Mouse (Mus musculus) yolk sac, embryonic 10.5 days (tissue): ENCODE measurements at regions not wholly inside any gene's neighbourhood (a gene's known extent, or its start where the extent isn't known, plus 50 kb on each side); places are given as distances from the start of the nearest gene placed in this dataset.

ENCODE experiments used
- DNase-seq: peaks from one replicate; pipeline ENCODE4 v3.0.0-alpha.2; 2017; ENCODE audit warnings: low spot score

GRCm38 (mm10) chr13:11273896-11274295, 832.8 kb downstream of the Ryr2 start:
- DNase-seq: no peak

DNA sequence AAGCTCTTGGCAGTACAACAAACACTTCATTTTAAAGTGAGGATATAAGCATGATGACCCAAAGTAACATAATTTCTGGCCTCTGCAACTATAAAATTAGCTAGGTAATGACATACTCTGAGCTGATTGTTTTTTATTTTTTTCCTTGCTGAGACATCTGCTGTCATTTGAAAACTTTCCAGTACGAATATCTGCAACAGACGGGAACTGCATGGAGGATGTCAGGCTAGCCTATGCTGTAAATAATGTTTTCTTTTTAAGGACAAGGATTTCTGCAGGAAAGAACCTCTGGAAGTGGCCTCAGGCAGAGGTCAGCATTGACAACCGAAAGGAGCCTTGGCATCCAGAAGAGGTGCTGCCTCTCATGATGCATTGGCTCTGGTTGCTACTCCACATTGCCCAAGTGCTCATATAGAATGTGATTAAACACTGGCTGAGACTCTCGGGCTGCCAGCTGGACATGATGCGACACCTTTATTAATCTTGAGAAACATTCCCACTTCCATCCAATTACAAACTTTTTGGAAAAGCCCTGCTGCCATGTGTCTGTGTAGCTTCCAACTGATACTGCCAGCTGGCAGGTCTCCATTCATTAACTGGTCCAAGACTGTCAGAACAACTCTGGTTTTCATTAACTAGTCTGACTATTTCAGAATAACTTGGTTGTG, 837.9 kb downstream of the Ryr2 start:
- no peak for DNase-seq

DNA sequence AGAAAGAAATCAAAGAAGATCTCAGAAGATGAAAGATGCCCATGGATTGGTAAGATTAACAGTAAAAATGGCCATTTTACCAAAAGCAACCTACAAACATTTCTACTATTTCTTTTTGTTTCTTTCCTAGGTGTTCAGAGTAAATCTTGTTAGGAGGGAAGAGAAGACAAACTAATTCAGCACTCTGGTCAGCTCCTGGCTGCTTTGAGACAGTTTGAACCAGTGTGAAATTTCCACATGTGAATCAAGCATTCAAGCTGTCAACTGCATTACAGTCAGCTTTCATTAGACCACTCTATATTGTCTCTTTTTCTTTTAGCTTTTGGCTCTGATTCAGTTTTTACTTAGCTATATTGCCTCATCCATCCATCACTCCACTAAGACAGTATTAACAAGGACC, 859.2 kb downstream of the Ryr2 start:
- DNase-seq: no peak

DNA sequence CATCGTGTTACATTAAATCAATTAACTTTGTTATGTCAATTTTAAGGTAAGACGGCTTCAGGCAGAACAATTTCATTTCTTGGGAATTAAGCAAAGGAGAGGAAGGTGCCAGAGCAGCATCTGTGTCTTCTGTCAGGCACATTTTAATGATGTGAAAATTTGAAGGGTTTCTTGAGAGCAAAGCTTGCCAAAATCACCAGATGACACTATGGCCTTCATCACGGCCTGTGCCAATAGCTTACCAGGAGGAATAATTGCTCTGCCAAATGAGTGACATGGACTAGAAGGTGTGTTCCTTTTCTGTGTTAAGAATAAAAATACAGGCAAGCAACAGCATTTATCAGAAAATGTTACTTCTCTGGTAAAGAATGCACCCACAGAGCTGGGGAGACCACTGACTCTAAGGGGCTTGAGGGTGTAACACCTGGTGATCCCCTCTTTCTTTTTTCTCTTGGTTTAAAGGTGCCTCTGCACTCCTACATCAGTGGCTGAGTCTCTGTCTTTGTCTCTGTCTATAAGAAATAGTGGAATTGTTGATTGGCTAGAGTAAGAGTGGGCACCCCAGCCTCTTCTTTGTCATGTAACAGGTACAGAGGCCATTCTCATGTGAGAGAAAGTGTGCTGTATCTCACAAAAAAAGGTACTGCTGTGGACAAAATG, 856.2 kb upstream of the Chrm3 start:
- no peak for DNase-seq

GRCm38 (mm10) chr13:11210109-11210508, 849.5 kb upstream of the Chrm3 start:
- DNase-seq: no peak

GRCm38 (mm10) chr13:11205216-11205786, 844.7 kb upstream of the Chrm3 start:
- no peak for DNase-seq

DNA sequence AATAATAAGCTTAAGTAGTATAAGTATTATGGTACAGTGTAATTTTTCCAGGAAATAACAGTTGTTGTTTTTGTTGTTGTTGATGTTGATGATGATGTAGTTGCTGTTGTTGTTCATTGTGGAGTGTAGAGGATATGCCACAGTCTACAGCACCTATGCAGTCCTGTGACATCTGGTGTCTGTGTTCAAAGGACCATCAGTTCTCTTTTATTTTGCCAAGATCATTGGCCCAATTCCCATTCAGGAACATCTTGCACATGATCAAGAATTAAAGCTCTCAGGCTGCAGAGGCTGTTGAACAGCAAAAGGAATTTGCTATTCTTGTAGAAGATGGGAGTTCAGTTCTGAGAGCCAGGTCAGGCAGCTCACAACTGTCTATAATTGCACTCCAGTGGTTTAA, 841.3 kb upstream of the Chrm3 start:
- no peak for DNase-seq

DNA sequence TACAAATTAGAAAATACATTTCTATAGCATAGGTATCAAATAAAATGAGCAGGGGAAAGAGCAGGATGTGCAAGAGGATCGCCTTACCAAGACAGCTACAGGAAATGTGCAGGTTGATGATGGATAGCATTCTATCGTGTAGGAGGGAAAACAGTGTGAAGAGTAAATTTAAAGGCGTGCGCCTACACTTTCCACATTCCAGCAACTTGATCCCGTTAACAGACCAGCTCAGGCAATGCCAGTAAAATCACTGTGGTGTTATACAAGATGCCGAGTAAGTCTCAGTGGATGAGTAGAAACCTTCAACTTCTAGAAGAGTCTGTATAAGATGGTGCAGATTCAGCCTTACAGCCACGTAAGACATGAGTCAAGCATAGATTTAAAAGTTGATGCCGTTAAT, 831.8 kb upstream of the Chrm3 start:
- DNase-seq: no peak

DNA sequence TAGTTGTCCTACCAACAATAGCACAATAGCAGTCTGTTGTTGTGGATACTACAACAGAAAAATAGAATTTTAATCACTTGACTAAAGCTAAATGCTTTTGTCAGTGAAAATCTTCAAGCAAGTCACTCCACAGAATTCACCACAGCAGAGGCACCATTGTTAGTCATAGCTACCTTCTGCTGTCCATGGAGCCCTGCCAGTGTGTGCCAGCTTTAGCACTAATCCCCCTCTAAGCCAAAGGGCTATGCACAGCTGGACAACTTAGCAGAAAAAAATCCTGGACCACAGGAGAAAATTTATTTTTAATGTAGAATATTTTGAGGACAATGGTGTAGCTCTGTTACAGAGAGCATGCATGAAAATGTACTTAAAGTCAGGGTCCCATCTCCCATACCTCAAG, 820.5 kb upstream of the Chrm3 start:
- DNase-seq: no peak

- DNase-seq: no peak
Observed at GRCm38 (mm10) chr13:11180356-11180755, 819.7 kb upstream of the Chrm3 start.

DNA sequence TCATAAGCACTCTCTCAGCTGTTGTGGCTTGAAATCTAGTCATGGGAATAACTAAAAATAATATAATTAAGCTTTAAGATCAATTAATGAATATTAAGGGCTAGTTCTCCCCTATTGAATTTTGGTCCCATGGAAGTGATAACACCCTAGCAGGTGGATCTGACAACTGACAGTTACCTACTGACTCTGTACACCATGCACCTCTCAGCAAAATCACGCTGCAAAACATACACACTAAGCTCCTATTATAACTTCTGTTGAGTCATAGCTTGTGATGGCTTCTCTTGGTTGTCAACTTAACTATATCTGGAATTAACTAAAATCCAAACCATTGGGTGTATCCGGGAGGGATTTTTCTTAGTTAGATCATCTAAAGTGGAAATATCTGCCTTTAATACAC, 817.9 kb upstream of the Chrm3 start:
- DNase-seq: no peak

DNA sequence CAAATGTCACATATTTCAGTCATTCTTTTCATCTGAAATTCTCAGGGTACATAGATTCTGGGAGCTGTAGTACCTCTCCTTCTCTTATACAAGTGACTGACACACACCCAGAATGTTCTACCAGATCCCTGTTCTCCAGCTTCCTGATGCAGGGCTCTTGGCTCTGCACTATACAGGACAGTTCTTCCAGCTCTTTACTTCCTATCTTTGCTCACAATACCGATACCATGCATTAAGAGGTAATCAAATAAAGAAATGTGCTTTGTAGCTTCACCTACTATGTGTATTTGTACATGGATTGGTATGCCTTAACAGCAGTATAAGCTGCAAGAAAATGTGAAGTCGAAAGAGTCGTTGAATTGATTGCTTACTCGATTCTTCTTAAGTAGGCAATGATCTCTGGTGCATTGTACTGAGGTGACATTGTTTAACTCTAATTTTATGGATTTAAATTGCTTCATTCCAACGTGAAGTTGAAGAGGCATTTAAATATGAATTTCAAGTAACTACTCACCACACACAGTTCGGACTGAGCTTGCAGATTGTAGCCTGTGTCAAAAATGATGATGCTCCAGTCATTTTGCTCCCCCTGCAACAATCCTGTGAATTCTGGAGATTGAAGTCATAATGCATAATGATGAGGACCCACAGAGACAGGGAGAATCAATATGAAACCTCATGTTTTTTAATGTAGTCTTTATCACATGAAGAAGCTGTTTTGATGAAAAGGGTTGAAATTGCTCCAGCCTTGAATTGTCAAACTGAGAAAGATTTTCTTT, 817.2 kb upstream of the Chrm3 start:
- DNase-seq: no peak

DNA sequence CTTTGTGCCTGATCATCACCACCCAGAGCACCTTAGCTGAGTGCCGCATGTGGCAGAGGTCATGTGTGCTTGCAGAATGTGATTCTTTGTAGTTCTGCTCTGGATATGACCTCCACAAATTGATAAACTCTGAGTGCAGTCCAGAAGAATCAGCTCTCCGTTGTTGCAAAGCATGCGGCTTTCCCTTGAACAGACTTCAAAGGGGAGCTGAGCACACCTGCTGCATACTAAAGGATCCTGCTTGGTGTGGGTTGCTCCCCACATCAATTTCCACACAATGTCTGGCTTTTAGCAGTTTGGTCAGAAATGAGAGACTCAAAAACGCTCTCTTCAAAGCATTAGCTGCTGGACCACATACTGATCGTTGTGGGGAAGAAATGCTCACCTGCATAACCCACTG, 806.5 kb upstream of the Chrm3 start:
- no peak for DNase-seq

- no peak for DNase-seq
Observed at GRCm38 (mm10) chr13:11164130-11164529, 803.5 kb upstream of the Chrm3 start.

- no peak for DNase-seq
Observed at GRCm38 (mm10) chr13:11147268-11147667, 786.6 kb upstream of the Chrm3 start.

DNA sequence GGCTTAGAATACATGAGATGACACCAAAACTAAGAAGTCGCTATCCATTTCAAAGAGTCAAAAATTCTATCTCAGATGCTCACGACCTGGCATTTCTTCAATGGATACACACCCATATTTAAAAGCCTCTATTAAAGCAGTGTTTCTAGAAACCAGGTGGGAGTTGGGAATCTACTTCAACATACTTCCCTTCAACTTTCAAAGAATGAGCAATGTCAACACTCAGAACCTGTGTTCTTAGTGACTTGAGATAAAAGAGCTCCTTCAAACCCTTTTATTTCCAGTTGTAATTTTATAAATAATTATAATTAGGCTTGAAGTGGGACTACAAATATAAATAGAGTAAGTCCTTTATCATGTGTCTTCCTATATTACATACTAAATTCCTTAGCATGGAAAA, 747.0 kb upstream of the Chrm3 start:
- no peak for DNase-seq

DNA sequence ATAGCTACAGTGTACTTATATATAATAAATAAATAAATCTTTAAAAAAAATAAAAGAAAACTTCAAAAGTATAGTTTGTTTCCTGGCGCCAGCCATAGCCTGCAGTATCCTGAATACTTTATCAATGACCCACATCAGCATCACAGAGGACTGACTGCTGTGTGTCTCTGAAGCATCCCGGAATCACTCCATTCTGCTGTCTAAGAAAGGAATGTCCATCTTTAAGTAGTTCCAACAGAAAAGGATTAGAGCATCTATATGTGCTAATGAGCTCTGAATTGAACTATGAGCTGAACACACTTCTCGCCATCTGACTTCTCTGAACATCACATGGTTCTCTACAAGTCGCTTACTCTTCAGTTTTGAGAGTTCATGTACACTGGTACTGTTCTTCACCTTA, 745.8 kb upstream of the Chrm3 start:
- DNase-seq: no peak

DNA sequence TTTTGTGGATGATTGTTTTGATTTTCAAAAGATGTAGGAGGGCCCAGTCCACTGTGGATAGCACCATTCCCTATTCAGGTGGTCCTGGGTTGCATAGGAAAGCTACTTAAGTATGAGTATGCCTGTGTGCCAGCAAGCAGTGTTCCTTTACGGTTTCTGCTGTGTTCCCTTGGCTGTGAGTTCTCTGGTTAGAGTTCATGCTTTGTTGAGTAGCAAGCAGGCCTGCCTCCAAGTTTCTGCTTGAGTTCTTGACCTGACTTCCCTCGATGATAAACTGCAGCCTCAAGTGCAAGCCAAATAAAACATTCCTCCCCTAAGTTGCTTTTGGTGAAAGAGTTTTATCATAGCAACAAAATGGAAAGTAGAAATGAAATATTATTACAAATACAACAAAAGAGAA, 744.9 kb upstream of the Chrm3 start:
- no peak for DNase-seq

GRCm38 (mm10) chr13:11099586-11099950, 738.9 kb upstream of the Chrm3 start:
- DNase-seq: no peak

- DNase-seq: peak; percentile 30
Observed at GRCm38 (mm10) chr13:11098899-11099585, 738.4 kb upstream of the Chrm3 start.

- no peak for DNase-seq
Observed at GRCm38 (mm10) chr13:11092911-11093310, 732.3 kb upstream of the Chrm3 start.
